ENCODE assay signal across 19 mouse cellular contexts in genomic region chr1:92903627-92904026, GRCm38 (mm10). TPM values are rescaled to one million over a fixed set of nuclear protein-coding genes. Genes with fewer than 3 reads are reported as not detected.
DNase-seq lines count a peak whose midpoint lies in the region; ATAC-seq and TF ChIP-seq lines count a peak whose summit lies in the region.
"Had no signal": no experiment of that assay in that cellular context is flagged by ENCODE, and none has a peak within 500 bp of the region (broad histone marks: within the 10 kb centered on the region; RNA-seq: fewer than 3 reads in every experiment).

No protein-coding gene starts in this region.

- no peak for ATAC-seq in hindbrain, postnatal 0 days
- no peak for ATAC-seq in hindbrain, embryonic 11.5 days (ENCODE audit: low FRiP score)
- no peak for ATAC-seq in neural tube, embryonic 15.5 days (ENCODE audit: low FRiP score)
- ATAC-seq: inflammation-experienced regulatory T-cells, adult 6 months had no signal

- H3K27me3 ChIP-seq in hindbrain, postnatal 0 days (ENCODE audit: insufficient read depth, low read length): 0 out of 2 replicates have a peak, but pooled peaks cover 3% of the 10 kb centered on the region
- peaks cover 2% of the 10 kb centered on the region; the same call in 1 of the 2 replicates for H3K27me3 ChIP-seq in hindbrain, embryonic 11.5 days (ENCODE audit: control insufficient read depth, insufficient read depth, low read length)
- 0 out of 2 replicates have a peak, but pooled peaks cover 5% of the 10 kb centered on the region for H3K27me3 ChIP-seq in neural tube, embryonic 15.5 days (replicated peaks)

- DNase-seq in adrenal gland, adult (ENCODE audit: inconsistent age in 2 of 2, low spot score in 1 of 2): peak; percentile 28 to 82
- no peak for DNase-seq in adrenal gland, postnatal 25 days
- peak; percentile 55 for DNase-seq in hindbrain, postnatal 0 days (ENCODE audit: low spot score)
- DNase-seq in hindbrain, embryonic 11.5 days (ENCODE audit: low spot score): no peak
- DNase-seq in right cerebral cortex, adult 18-20 months: peak; percentile 42
- no peak for DNase-seq in right cerebral cortex, postnatal 14 days
- DNase-seq in fibroblast of lung, adult 2 months (ENCODE audit: low read depth): peak; percentile 95
- DNase-seq: cerebellum, adult 2 months; kidney, adult 9 months; kidney, postnatal 4 days had no signal

- no peak overlapping the region for H3K27ac ChIP-seq in hindbrain, postnatal 0 days
- H3K27ac ChIP-seq in hindbrain, embryonic 11.5 days (ENCODE audit: low read depth, low read length): no peak overlapping the region
- H3K27ac ChIP-seq in neural tube, embryonic 15.5 days (replicated peaks): no peak overlapping the region
- H3K27ac ChIP-seq: heart, embryonic 13.5 days; limb, embryonic 12.5 days; liver, embryonic 15.5 days; neural tube, embryonic 13.5 days; stomach, postnatal 0 days had no signal

- peaks cover 7% of the 10 kb centered on the region; the same call in 1 of the 2 replicates for H3K4me1 ChIP-seq in hindbrain, postnatal 0 days (ENCODE audit: insufficient read depth, low read length)
- H3K4me1 ChIP-seq in hindbrain, embryonic 11.5 days (replicated peaks; ENCODE audit: control insufficient read depth, insufficient read depth, low read length): peaks cover 3% of the 10 kb centered on the region; the same call in 1 of the 2 replicates
- peaks cover 27% of the 10 kb centered on the region for H3K4me1 ChIP-seq in neural tube, embryonic 15.5 days

- no peak overlapping the region for H3K4me2 ChIP-seq in hindbrain, postnatal 0 days (ENCODE audit: low read depth, low read length)
- no peak overlapping the region for H3K4me2 ChIP-seq in hindbrain, embryonic 11.5 days (replicated peaks; ENCODE audit: low read depth, low read length)
- no peak overlapping the region for H3K4me2 ChIP-seq in neural tube, embryonic 15.5 days

- no peak overlapping the region for H3K4me3 ChIP-seq in hindbrain, postnatal 0 days (ENCODE audit: low read length)
- no peak overlapping the region for H3K4me3 ChIP-seq in hindbrain, embryonic 11.5 days (ENCODE audit: low read depth, low read length)
- H3K4me3 ChIP-seq in neural tube, embryonic 15.5 days (replicated peaks): no peak overlapping the region
- H3K4me3 ChIP-seq: liver, embryonic 15.5 days had no signal

- TF ChIP-seq CTCF in hindbrain, postnatal 0 days (IDR thresholded peaks at IDR 0.05; ENCODE audit: low read depth): no peak

- 55% methylated on average over 4 of the region's 4 CpGs for WGBS in hindbrain, postnatal 0 days
- 79% methylated on average over 4 of the region's 4 CpGs for WGBS in hindbrain, embryonic 11.5 days
- WGBS in neural tube, embryonic 15.5 days: 79% methylated on average over 4 of the region's 4 CpGs

- no peaks in the 10 kb centered on the region for H3K36me3 ChIP-seq in hindbrain, postnatal 0 days (ENCODE audit: insufficient read depth, low read length)
- H3K36me3 ChIP-seq in hindbrain, embryonic 11.5 days (ENCODE audit: control insufficient read depth, insufficient read depth, low read length): no peaks in the 10 kb centered on the region
- no peaks in the 10 kb centered on the region for H3K36me3 ChIP-seq in neural tube, embryonic 15.5 days
- H3K36me3 ChIP-seq: heart, embryonic 13.5 days; limb, embryonic 12.5 days; liver, embryonic 15.5 days; neural tube, embryonic 13.5 days had no signal

- no peaks in the 10 kb centered on the region for H3K9me3 ChIP-seq in hindbrain, postnatal 0 days (ENCODE audit: low read length)
- no peaks in the 10 kb centered on the region for H3K9me3 ChIP-seq in hindbrain, embryonic 11.5 days (ENCODE audit: control insufficient read depth, low read length)
- H3K9me3 ChIP-seq in neural tube, embryonic 15.5 days (replicated peaks): no peaks in the 10 kb centered on the region
- H3K9me3 ChIP-seq: heart, embryonic 13.5 days; limb, embryonic 12.5 days; liver, embryonic 15.5 days; neural tube, embryonic 13.5 days had no signal

- no peak overlapping the region for H3K9ac ChIP-seq in hindbrain, postnatal 0 days (replicated peaks; ENCODE audit: low read length)
- no peak overlapping the region for H3K9ac ChIP-seq in hindbrain, embryonic 11.5 days (ENCODE audit: low read depth, low read length)
- no peak overlapping the region for H3K9ac ChIP-seq in neural tube, embryonic 15.5 days (replicated peaks)
- H3K9ac ChIP-seq: limb, embryonic 12.5 days; liver, embryonic 15.5 days had no signal

RNA-seq across cellular contexts. Expression of gene Ankmy1, which starts 0.9 kb away (rescaled TPM):
- total RNA-seq in adrenal gland, postnatal 25 days (2021): 0.52 and 1.5 TPM in 2 replicates
- 0.25 TPM in 1 of 2 replicates, not detected in the other for total RNA-seq in hindbrain, postnatal 0 days (2014; rRNA removed)
- 0.39 and 0.62 TPM in 2 replicates for polyA plus RNA-seq in hindbrain, postnatal 0 days (2015; fragmentation: Nextera tagmentation; extraction: Ambion mirVana)
- polyA plus RNA-seq in hindbrain, embryonic 11.5 days (2014; fragmentation: Nextera tagmentation; extraction: Ambion mirVana): 0.35 and 0.80 TPM in 2 replicates
- 0.69 and 1.3 TPM in 2 replicates for polyA plus RNA-seq in neural tube, embryonic 15.5 days (2015; fragmentation: Nextera tagmentation; extraction: Ambion mirVana)
- total RNA-seq: hematopoietic stem cell, adult 5-6 weeks; midbrain, postnatal 0 days had no signal

RNA-seq across cellular contexts. Expression of gene Dusp28, which starts 3.2 kb away (rescaled TPM):
- 11.2 and 15.2 TPM in 2 replicates for total RNA-seq in adrenal gland, postnatal 25 days (2021)
- total RNA-seq in hindbrain, postnatal 0 days (2014; rRNA removed): 25.2 and 36.6 TPM in 2 replicates
- polyA plus RNA-seq in hindbrain, postnatal 0 days (2015; fragmentation: Nextera tagmentation; extraction: Ambion mirVana): 21.9 and 22.8 TPM in 2 replicates
- 7.8 and 8.5 TPM in 2 replicates for polyA plus RNA-seq in hindbrain, embryonic 11.5 days (2014; fragmentation: Nextera tagmentation; extraction: Ambion mirVana)
- 17.2 and 17.9 TPM in 2 replicates for polyA plus RNA-seq in neural tube, embryonic 15.5 days (2015; fragmentation: Nextera tagmentation; extraction: Ambion mirVana)

RNA-seq across cellular contexts. Expression of gene Rnpepl1, which starts 7.0 kb away (rescaled TPM):
- 93.6 and 108 TPM in 2 replicates for total RNA-seq in adrenal gland, postnatal 25 days (2021)
- total RNA-seq in hindbrain, postnatal 0 days (2014; rRNA removed): 58.2 and 64.9 TPM in 2 replicates
- 25.5 and 31.3 TPM in 2 replicates for polyA plus RNA-seq in hindbrain, postnatal 0 days (2015; fragmentation: Nextera tagmentation; extraction: Ambion mirVana)
- 14.3 and 15.6 TPM in 2 replicates for polyA plus RNA-seq in hindbrain, embryonic 11.5 days (2014; fragmentation: Nextera tagmentation; extraction: Ambion mirVana)
- polyA plus RNA-seq in neural tube, embryonic 15.5 days (2015; fragmentation: Nextera tagmentation; extraction: Ambion mirVana): 29.8 and 33.4 TPM in 2 replicates

RNA-seq across cellular contexts. Expression of gene Capn10, which starts 30.5 kb away (rescaled TPM):
- total RNA-seq in adrenal gland, postnatal 25 days (2021): 25.3 and 28.8 TPM in 2 replicates
- total RNA-seq in hindbrain, postnatal 0 days (2014; rRNA removed): 79.7 and 101 TPM in 2 replicates
- polyA plus RNA-seq in hindbrain, postnatal 0 days (2015; fragmentation: Nextera tagmentation; extraction: Ambion mirVana): 50.4 and 51.0 TPM in 2 replicates
- 32.3 and 40.9 TPM in 2 replicates for polyA plus RNA-seq in hindbrain, embryonic 11.5 days (2014; fragmentation: Nextera tagmentation; extraction: Ambion mirVana)
- 55.4 and 60.8 TPM in 2 replicates for polyA plus RNA-seq in neural tube, embryonic 15.5 days (2015; fragmentation: Nextera tagmentation; extraction: Ambion mirVana)

RNA-seq across cellular contexts. Expression of gene Gpr35, which starts 47.0 kb away (rescaled TPM):
- total RNA-seq in adrenal gland, postnatal 25 days (2021): 0.33 and 0.49 TPM in 2 replicates
- total RNA-seq in hindbrain, postnatal 0 days (2014; rRNA removed): 0.32 and 0.42 TPM in 2 replicates
- 0.13 and 0.47 TPM in 2 replicates for polyA plus RNA-seq in hindbrain, postnatal 0 days (2015; fragmentation: Nextera tagmentation; extraction: Ambion mirVana)
- 0.43 TPM in 1 of 2 replicates, not detected in the other for polyA plus RNA-seq in hindbrain, embryonic 11.5 days (2014; fragmentation: Nextera tagmentation; extraction: Ambion mirVana)
- 0.64 and 1.0 TPM in 2 replicates for polyA plus RNA-seq in neural tube, embryonic 15.5 days (2015; fragmentation: Nextera tagmentation; extraction: Ambion mirVana)

Comparison
In these comparisons a context has a peak if more than half of its experiments do, and no peak if none do; other contexts are left out.
1. DNase-seq: peak in adrenal gland, adult (2 of 2), hindbrain, postnatal 0 days (single experiment), right cerebral cortex, adult 18-20 months (single experiment) and fibroblast of lung, adult 2 months (single experiment); none in adrenal gland, postnatal 25 days (single experiment), hindbrain, embryonic 11.5 days (single experiment) and right cerebral cortex, postnatal 14 days (single experiment).